Mouse (Mus musculus): ENCODE measurements around the gene Cntrl. TPM values are rescaled to one million over a fixed set of nuclear protein-coding genes. Genes with fewer than 3 reads are reported as not detected.
A peak's percentile ranks its signal among the peaks of the same experiment; 100 is the strongest.

Gene Cntrl
- polyA plus RNA-seq, 1 experiment from 2014 or later: 14.4 TPM

GRCm38 (mm10) chr2:35079166-35079565 is 30.1 kb upstream of the Cntrl start:
- H3K27ac ChIP-seq: no peak overlapping the region
- ATAC-seq (replicated peaks; ENCODE audit: insufficient number of reproducible peaks, insufficient read depth, low FRiP score, low read depth): no peak
- no peaks in the 10 kb centered on the region for H3K4me1 ChIP-seq (replicated peaks)
- H3K9ac ChIP-seq: no peak overlapping the region
- no peak overlapping the region for H3K4me2 ChIP-seq
- no peaks in the 10 kb centered on the region for H3K9me3 ChIP-seq (replicated peaks)
- no peaks in the 10 kb centered on the region for H3K36me3 ChIP-seq
- no peak overlapping the region for H3K4me3 ChIP-seq
- WGBS: 65% methylated on average over 6 of the region's 6 CpGs
- no peaks in the 10 kb centered on the region for H3K27me3 ChIP-seq

GRCm38 (mm10) chr2:35087418-35087817 is 21.9 kb upstream of the Cntrl start:
- H3K4me3 ChIP-seq: no peak overlapping the region
- 56% methylated on average over 4 of the region's 4 CpGs for WGBS
- H3K9me3 ChIP-seq (replicated peaks): no peaks in the 10 kb centered on the region
- no peak for ATAC-seq (replicated peaks; ENCODE audit: insufficient number of reproducible peaks, insufficient read depth, low FRiP score, low read depth)
- no peak overlapping the region for H3K9ac ChIP-seq
- H3K4me2 ChIP-seq: no peak overlapping the region
- no peaks in the 10 kb centered on the region for H3K27me3 ChIP-seq
- no peak overlapping the region for H3K27ac ChIP-seq
- no peaks in the 10 kb centered on the region for H3K36me3 ChIP-seq
- no peaks in the 10 kb centered on the region for H3K4me1 ChIP-seq (replicated peaks)

DNA sequence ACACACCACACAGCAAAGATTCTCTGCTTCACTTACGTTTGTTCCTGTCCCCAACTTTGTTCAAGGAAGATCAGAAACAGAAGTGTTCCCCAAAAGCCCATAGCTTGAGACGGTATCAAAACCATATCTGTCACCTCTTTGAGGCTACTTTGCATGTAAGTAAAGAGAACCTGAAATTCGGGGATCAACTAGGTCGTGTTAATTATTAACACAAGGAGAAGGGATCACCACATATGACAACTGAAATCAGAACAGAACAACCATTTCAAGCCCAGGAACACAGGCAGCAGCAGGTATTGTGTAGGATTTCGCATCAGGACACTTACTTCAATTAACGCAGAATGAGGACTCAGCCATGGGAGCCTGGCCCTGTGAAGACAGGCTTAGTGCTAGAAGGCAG is 8.8 kb upstream of the Cntrl start:
- Histone ChIP-seq H3K4me2 (no peak overlapping the region), H3K9me3 (replicated peaks) (no peaks in the 10 kb centered on the region), H3K9ac (no peak overlapping the region), H3K36me3 (no peaks in the 10 kb centered on the region), H3K4me3 (no peak overlapping the region), H3K4me1 (replicated peaks) (peaks cover 4% of the 10 kb centered on the region), H3K27me3 (no peaks in the 10 kb centered on the region), H3K27ac (no peak overlapping the region)
- WGBS: 76% methylated on average over 6 of the region's 6 CpGs
- ATAC-seq (replicated peaks; ENCODE audit: insufficient number of reproducible peaks, insufficient read depth, low FRiP score, low read depth): no peak

DNA sequence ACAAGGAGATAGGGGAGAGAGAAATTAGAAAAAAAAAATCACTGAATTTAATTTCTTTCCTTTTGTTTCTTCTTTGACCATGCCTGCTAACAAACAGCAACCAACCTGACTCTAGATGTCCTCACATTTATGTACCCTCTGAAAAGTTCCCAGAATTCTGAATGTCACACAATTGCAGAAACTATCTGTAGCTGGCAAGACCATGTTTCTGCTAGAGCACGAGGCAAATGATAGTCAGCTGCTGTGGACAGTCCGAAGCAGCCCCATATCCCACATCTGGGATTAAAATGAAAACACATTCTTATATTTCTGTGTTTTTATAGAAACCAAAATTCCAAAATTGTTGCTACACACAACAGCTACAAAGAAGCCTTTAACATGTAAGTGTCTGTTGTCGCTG is 7.8 kb upstream of the Cntrl start, which contains the start of gene AI182371:
AI182371 (minus strand) TSS at position 101 of the 400 bp plus-strand sequence.
- no peak within 1 kb of the TSS for H3K4me2 ChIP-seq
- no peaks in the 10 kb centered on the region for H3K9me3 ChIP-seq (replicated peaks)
- H3K27me3 ChIP-seq: no peaks in the 10 kb centered on the region
- H3K4me3 ChIP-seq: no peak within 1 kb of the TSS
- no peak for ATAC-seq (replicated peaks; ENCODE audit: insufficient number of reproducible peaks, insufficient read depth, low FRiP score, low read depth)
- H3K36me3 ChIP-seq: no peaks in the 10 kb centered on the region
- 90% methylated on average over 3 of the region's 3 CpGs for WGBS
- no peak within 1 kb of the TSS for H3K27ac ChIP-seq
- H3K9ac ChIP-seq: no peak within 1 kb of the TSS
- peaks cover 4% of the 10 kb centered on the region for H3K4me1 ChIP-seq (replicated peaks)

GRCm38 (mm10) chr2:35102777-35103176 is 6.5 kb upstream of the Cntrl start:
- no peak overlapping the region for H3K9ac ChIP-seq
- peaks cover 4% of the 10 kb centered on the region for H3K4me1 ChIP-seq (replicated peaks)
- H3K27ac ChIP-seq: no peak overlapping the region
- no peak overlapping the region for H3K4me3 ChIP-seq
- H3K27me3 ChIP-seq: no peaks in the 10 kb centered on the region
- H3K9me3 ChIP-seq (replicated peaks): no peaks in the 10 kb centered on the region
- no peaks in the 10 kb centered on the region for H3K36me3 ChIP-seq
- no peak overlapping the region for H3K4me2 ChIP-seq
- no peak for ATAC-seq (replicated peaks; ENCODE audit: insufficient number of reproducible peaks, insufficient read depth, low FRiP score, low read depth)

DNA sequence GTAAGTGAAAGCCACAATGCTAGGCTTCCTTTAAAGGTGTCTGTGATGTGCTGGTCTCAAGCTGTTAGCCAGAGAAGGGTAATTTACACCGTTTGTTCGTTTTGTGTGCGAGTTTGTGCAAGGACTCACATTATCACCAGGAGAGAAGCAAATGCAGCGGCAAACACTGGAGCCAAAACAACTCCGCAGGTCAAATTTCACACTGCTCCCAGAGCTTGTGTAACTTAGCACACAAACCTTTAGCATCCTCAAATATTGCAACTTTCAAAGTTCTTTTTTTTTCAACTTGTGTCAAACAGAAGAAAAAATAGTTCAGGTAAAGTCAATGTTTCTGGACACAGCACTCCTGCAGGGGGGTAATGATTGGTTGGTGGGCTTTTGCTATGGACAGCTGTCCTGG is 5.7 kb upstream of the Cntrl start:
- 61% methylated on average over 5 of the region's 5 CpGs for WGBS
- H3K9me3 ChIP-seq (replicated peaks): no peaks in the 10 kb centered on the region

GRCm38 (mm10) chr2:35104843-35105242 is 4.4 kb upstream of the Cntrl start:
- no peaks in the 10 kb centered on the region for H3K36me3 ChIP-seq
- WGBS: 55% methylated on average over 3 of the region's 3 CpGs
- ATAC-seq (replicated peaks; ENCODE audit: insufficient number of reproducible peaks, insufficient read depth, low FRiP score, low read depth): no peak
- no peaks in the 10 kb centered on the region for H3K9me3 ChIP-seq (replicated peaks)
- no peak overlapping the region for H3K9ac ChIP-seq
- no peak overlapping the region for H3K4me2 ChIP-seq
- no peak overlapping the region for H3K27ac ChIP-seq
- H3K27me3 ChIP-seq: no peaks in the 10 kb centered on the region
- H3K4me3 ChIP-seq: no peak overlapping the region
- peaks cover 8% of the 10 kb centered on the region for H3K4me1 ChIP-seq (replicated peaks)

More for the DNA sequence above, 5.7 kb upstream of the Cntrl start:
- Histone ChIP-seq H3K4me2 (no peak overlapping the region), H3K4me3 (no peak overlapping the region), H3K36me3 (no peaks in the 10 kb centered on the region), H3K27me3 (no peaks in the 10 kb centered on the region), H3K4me1 (replicated peaks) (peaks cover 4% of the 10 kb centered on the region), H3K27ac (no peak overlapping the region), H3K9ac (no peak overlapping the region)
- no peak for ATAC-seq (replicated peaks; ENCODE audit: insufficient number of reproducible peaks, insufficient read depth, low FRiP score, low read depth)

- Histone ChIP-seq H3K9me3 (replicated peaks) (no peaks in the 10 kb centered on the region), H3K4me1 (replicated peaks) (peaks cover 8% of the 10 kb centered on the region), H3K4me2 (no peak overlapping the region), H3K36me3 (no peaks in the 10 kb centered on the region), H3K27me3 (no peaks in the 10 kb centered on the region), H3K9ac (no peak overlapping the region), H3K27ac (no peak overlapping the region), H3K4me3 (no peak overlapping the region)
- ATAC-seq (replicated peaks; ENCODE audit: insufficient number of reproducible peaks, insufficient read depth, low FRiP score, low read depth): no peak
- WGBS: 49% methylated on average over 5 of the region's 5 CpGs
Measured at GRCm38 (mm10) chr2:35107984-35108635, 1.2 kb upstream of the Cntrl start.

DNA sequence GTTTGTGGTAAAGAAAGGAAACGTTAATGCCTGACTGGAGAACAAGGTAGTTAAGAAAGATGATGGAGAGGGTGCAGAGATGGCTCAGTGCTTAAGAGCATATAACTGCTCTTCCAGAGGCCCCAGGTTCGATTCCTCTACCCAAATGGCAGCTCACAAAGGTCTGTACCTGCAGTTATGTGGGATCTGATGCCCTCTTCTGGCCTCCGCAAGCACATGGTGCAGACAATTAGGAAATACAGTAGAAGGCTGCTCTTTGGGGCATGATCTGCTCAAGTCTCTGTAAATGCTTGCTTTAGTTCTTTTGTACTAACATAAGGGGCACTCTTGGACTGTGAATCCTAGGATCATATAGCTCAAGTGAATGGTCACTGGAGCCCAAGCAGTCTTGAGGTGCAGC is 580 bp upstream of the Cntrl start:
- Histone ChIP-seq H3K9me3 (replicated peaks) (no peaks in the 10 kb centered on the region), H3K9ac (peak overlapping the region; percentile 78), H3K27ac (peak overlapping the region; percentile 80), H3K4me2 (peak overlapping the region; percentile 83), H3K36me3 (no peaks in the 10 kb centered on the region), H3K4me3 (peak overlapping the region; percentile 79), H3K4me1 (replicated peaks) (peaks cover 8% of the 10 kb centered on the region), H3K27me3 (no peaks in the 10 kb centered on the region)
- peak; percentile 29 for ATAC-seq (replicated peaks; ENCODE audit: insufficient number of reproducible peaks, insufficient read depth, low FRiP score, low read depth)
- 26% methylated on average over 3 of the region's 3 CpGs for WGBS

DNA sequence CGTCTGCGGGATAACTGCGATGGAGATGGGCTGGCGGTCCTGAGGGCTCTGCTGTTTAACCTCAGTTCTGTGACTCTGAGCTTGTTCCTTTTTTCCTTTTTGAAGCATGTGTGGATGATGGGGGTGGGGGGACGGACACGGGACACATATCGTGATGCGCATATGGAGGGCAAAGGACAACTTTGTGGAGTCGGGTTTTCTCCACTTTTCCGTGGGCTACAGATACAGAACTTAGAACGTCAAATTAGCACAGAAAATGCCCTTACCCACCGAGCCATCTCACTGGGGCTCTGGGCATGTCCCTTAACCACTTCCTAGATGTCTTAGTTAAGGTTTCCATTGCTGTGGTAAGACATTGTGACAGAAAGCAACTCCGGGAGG is 622 bp downstream of the Cntrl start:
- H3K4me1 ChIP-seq (replicated peaks): peaks cover 8% of the 10 kb centered on the region
- H3K4me3 ChIP-seq: peak overlapping the region; percentile 79
- WGBS: 2% methylated on average over 13 of the region's 13 CpGs
- H3K9me3 ChIP-seq (replicated peaks): no peaks in the 10 kb centered on the region
- H3K4me2 ChIP-seq: peak overlapping the region; percentile 83
- no peaks in the 10 kb centered on the region for H3K27me3 ChIP-seq
- peak overlapping the region; percentile 78 for H3K9ac ChIP-seq
- peak overlapping the region; percentile 80 for H3K27ac ChIP-seq
- no peaks in the 10 kb centered on the region for H3K36me3 ChIP-seq
- ATAC-seq (replicated peaks; ENCODE audit: insufficient number of reproducible peaks, insufficient read depth, low FRiP score, low read depth): no peak

GRCm38 (mm10) chr2:35110521-35110920 is 1.2 kb downstream of the Cntrl start:
- ATAC-seq (replicated peaks; ENCODE audit: insufficient number of reproducible peaks, insufficient read depth, low FRiP score, low read depth): no peak
- H3K4me3 ChIP-seq: peak overlapping the region; percentile 79; the same call in 1 of the 2 replicates
- no peak overlapping the region for H3K27ac ChIP-seq
- peaks cover 8% of the 10 kb centered on the region for H3K4me1 ChIP-seq (replicated peaks)
- 51% methylated on average over 2 of the region's 2 CpGs for WGBS
- H3K9me3 ChIP-seq (replicated peaks): no peaks in the 10 kb centered on the region
- H3K4me2 ChIP-seq: peak overlapping the region; percentile 83
- no peaks in the 10 kb centered on the region for H3K27me3 ChIP-seq
- H3K36me3 ChIP-seq: no peaks in the 10 kb centered on the region
- H3K9ac ChIP-seq: no peak overlapping the region

DNA sequence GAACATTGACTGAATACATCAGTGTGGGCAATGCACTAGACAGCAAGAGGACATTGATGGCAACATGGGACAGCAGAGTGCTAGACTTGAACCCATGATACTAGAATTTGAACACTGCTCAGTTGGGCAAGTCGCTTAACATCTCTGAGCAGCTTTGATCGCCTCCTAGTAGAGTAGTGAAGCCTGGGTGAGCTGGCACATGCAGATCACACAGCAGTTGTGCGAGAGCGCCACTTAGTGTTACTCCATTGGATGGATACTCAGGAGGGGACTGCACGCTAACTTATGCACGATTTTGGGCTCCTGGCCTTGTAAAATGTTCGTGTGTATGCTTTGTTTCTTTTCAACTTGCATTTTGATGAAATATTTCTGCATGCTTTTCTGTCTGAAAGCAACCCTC is 15.4 kb downstream of the Cntrl start:
- no peak overlapping the region for H3K4me3 ChIP-seq
- no peak overlapping the region for H3K4me2 ChIP-seq
- peaks cover 19% of the 10 kb centered on the region for H3K36me3 ChIP-seq
- H3K4me1 ChIP-seq (replicated peaks): 0 out of 2 replicates have a peak, but pooled peaks cover 6% of the 10 kb centered on the region
- H3K9me3 ChIP-seq (replicated peaks): no peaks in the 10 kb centered on the region
- H3K27me3 ChIP-seq: no peaks in the 10 kb centered on the region
- ATAC-seq (replicated peaks; ENCODE audit: insufficient number of reproducible peaks, insufficient read depth, low FRiP score, low read depth): no peak
- H3K9ac ChIP-seq: no peak overlapping the region
- no peak overlapping the region for H3K27ac ChIP-seq
- 76% methylated on average over 7 of the region's 7 CpGs for whole genome bisulfite sequencing
